Mouse (Mus musculus): ENCODE measurements around the gene Dcun1d1. TPM values are rescaled to one million over a fixed set of nuclear protein-coding genes. Genes with fewer than 3 reads are reported as not detected.

Gene Dcun1d1
- polyA plus RNA-seq, 1 experiment from 2014 or later: 104 TPM

DNA sequence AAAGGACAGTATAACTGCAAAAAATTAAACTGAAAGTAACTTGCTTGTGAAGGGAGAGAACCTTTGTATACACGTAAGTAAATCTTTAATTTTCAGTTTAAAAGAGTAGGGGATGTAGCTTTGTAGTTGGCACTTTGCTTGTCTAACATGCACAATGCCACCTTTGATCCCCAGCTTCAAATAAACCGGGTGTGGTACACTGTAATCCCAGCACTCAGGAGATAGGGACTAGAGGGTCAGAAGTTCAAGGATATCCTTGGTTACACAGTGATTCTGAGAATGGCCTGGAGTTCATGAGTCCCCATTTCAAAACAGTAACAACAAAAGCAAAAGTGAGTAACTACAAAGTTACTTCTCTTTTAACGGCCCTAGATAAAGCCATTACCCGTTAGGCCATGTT lies 46.1 kb downstream of the Dcun1d1 start:
- H3K36me3 ChIP-seq (ENCODE audit: control insufficient read depth, insufficient read depth, low read length): no peaks in the 10 kb centered on the region; the same call in 1 of the 2 replicates
- no peak overlapping the region for H3K4me2 ChIP-seq (ENCODE audit: low read depth, low read length, severe bottlenecking)
- WGBS: 97% methylated on average over 4 of the region's 4 CpGs
- no peaks in the 10 kb centered on the region for H3K27me3 ChIP-seq (ENCODE audit: control insufficient read depth, insufficient read depth, low read length)
- no peak for ATAC-seq (replicated peaks; ENCODE audit: low FRiP score)
- H3K9ac ChIP-seq (ENCODE audit: low read length): no peak overlapping the region
- H3K4me3 ChIP-seq (ENCODE audit: low read depth, low read length): no peak overlapping the region
- H3K4me1 ChIP-seq (replicated peaks; ENCODE audit: control insufficient read depth, insufficient read depth, low read length): no peaks in the 10 kb centered on the region
- H3K27ac ChIP-seq (ENCODE audit: low read depth, low read length): no peak overlapping the region
- DNase-seq (ENCODE audit: low spot score): no peak
- no peaks in the 10 kb centered on the region for H3K9me3 ChIP-seq (ENCODE audit: control insufficient read depth, low read length)

DNA sequence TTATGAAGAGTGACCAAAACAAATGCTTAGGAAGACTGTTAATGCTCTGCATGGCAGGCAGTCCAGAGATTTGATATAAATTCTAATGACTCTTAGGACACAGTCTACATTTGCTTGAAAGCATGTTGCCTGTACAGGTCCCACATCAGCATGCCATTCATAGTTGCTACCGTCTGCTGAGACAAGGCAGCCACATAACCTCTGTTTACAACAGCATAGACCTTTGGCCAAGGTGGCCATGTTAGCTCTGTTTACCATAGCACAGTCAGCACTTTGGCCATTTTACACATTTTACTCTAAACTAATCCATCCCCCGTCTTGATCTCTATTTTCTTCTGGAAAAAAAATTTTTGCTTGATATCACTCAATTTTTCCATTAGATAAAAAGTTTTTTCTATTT lies 47.7 kb downstream of the Dcun1d1 start:
- Histone ChIP-seq H3K9ac (ENCODE audit: low read length) (no peak overlapping the region), H3K4me1 (replicated peaks; ENCODE audit: control insufficient read depth, insufficient read depth, low read length) (no peaks in the 10 kb centered on the region), H3K9me3 (ENCODE audit: control insufficient read depth, low read length) (no peaks in the 10 kb centered on the region), H3K4me2 (ENCODE audit: low read depth, low read length, severe bottlenecking) (no peak overlapping the region), H3K27ac (ENCODE audit: low read depth, low read length) (no peak overlapping the region), H3K36me3 (ENCODE audit: control insufficient read depth, insufficient read depth, low read length) (no peaks in the 10 kb centered on the region; the same call in 1 of the 2 replicates), H3K27me3 (ENCODE audit: control insufficient read depth, insufficient read depth, low read length) (no peaks in the 10 kb centered on the region), H3K4me3 (ENCODE audit: low read depth, low read length) (no peak overlapping the region)
- WGBS: 95% methylated on average over 2 of the region's 2 CpGs
- DNase-seq (ENCODE audit: low spot score) (no peak), ATAC-seq (replicated peaks; ENCODE audit: low FRiP score) (no peak)

DNA sequence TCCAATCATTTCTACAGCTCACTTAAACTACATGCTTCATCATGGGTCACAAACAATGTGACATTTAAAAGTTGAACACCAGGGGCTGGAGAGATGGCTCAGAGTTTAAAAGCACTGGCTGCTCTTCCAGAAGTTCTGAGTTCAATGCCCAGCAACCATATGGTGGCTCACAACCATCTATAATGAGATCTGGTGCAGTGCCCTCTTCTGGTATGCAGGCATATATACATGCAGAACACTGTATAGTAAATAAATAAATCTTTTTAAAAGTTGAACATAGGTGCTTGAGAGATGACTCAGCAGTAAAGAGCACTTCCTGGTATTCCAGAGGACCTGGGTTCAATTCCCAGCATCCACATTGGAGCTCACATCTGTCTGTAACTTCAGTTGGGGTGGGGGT lies 54.0 kb downstream of the Dcun1d1 start:
- no peaks in the 10 kb centered on the region for H3K4me1 ChIP-seq (replicated peaks; ENCODE audit: control insufficient read depth, insufficient read depth, low read length)
- H3K9ac ChIP-seq (ENCODE audit: low read length): no peak overlapping the region
- no peaks in the 10 kb centered on the region for H3K9me3 ChIP-seq (ENCODE audit: control insufficient read depth, low read length)
- no peak overlapping the region for H3K4me2 ChIP-seq (ENCODE audit: low read depth, low read length, severe bottlenecking)
- no peak overlapping the region for H3K4me3 ChIP-seq (ENCODE audit: low read depth, low read length)
- no peaks in the 10 kb centered on the region for H3K36me3 ChIP-seq (ENCODE audit: control insufficient read depth, insufficient read depth, low read length)
- ATAC-seq (replicated peaks; ENCODE audit: low FRiP score): no peak
- H3K27me3 ChIP-seq (ENCODE audit: control insufficient read depth, insufficient read depth, low read length): no peaks in the 10 kb centered on the region
- no peak for DNase-seq (ENCODE audit: low spot score)
- no peak overlapping the region for H3K27ac ChIP-seq (ENCODE audit: low read depth, low read length)

DNA sequence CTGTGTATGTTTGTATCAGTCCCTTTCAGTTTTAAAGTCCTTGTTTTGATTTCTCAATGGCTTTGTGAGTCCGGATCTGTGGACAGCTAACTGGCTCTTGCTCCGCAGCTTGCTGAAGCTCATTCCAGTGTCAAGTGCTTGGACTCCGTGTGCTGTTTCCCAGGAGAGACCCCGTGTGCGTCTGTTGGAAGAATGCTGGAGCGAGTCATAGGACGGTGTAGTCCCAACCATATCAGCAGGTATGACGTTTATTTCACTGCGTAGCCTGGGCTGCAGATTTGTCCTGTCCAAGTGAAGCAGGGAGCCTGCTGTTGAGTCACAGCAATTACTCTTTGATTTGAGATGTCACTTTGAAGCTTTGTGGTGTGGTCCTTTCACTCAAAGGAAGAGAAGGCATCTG lies 87.9 kb downstream of the Dcun1d1 start:
- H3K36me3 ChIP-seq (ENCODE audit: control insufficient read depth, insufficient read depth, low read length): no peaks in the 10 kb centered on the region
- no peaks in the 10 kb centered on the region for H3K9me3 ChIP-seq (ENCODE audit: control insufficient read depth, low read length)
- no peak overlapping the region for H3K4me3 ChIP-seq (ENCODE audit: low read depth, low read length)
- H3K9ac ChIP-seq (ENCODE audit: low read length): no peak overlapping the region
- no peaks in the 10 kb centered on the region for H3K27me3 ChIP-seq (ENCODE audit: control insufficient read depth, insufficient read depth, low read length)
- H3K27ac ChIP-seq (ENCODE audit: low read depth, low read length): no peak overlapping the region
- H3K4me1 ChIP-seq (replicated peaks; ENCODE audit: control insufficient read depth, insufficient read depth, low read length): no peaks in the 10 kb centered on the region
- DNase-seq (ENCODE audit: low spot score) (no peak), ATAC-seq (replicated peaks; ENCODE audit: low FRiP score) (no peak)
- 95% methylated on average over 9 of the region's 9 CpGs for WGBS
- no peak overlapping the region for H3K4me2 ChIP-seq (ENCODE audit: low read depth, low read length, severe bottlenecking)

Other genes with a start within 250 kb of the Dcun1d1 start
- gene Atp11b, start 183.3 kb downstream of the Dcun1d1 start, polyA plus RNA-seq (2014; fragmentation: Nextera tagmentation; extraction: Ambion mirVana): 29.8 and 30.0 TPM in 2 replicates
- 34.2 and 36.3 TPM in 2 replicates for gene Mccc1, start 63.2 kb upstream of the Dcun1d1 start, polyA plus RNA-seq (2014; fragmentation: Nextera tagmentation; extraction: Ambion mirVana)
- not detected in 2 replicates for gene Ccdc144b, start 116.1 kb upstream of the Dcun1d1 start, polyA plus RNA-seq (2014; fragmentation: Nextera tagmentation; extraction: Ambion mirVana)
- 88.9 and 93.1 TPM in 2 replicates for gene Acad9, start 128.5 kb upstream of the Dcun1d1 start, polyA plus RNA-seq (2014; fragmentation: Nextera tagmentation; extraction: Ambion mirVana)
- gene D3Ertd254e, start 213.6 kb upstream of the Dcun1d1 start, polyA plus RNA-seq (2014; fragmentation: Nextera tagmentation; extraction: Ambion mirVana): 10.6 and 11.1 TPM in 2 replicates